Mouse (Mus musculus) thymus, postnatal 25 days (tissue): ENCODE data around the gene Eif5a2.

ENCODE experiments used
- DNase-seq: peaks from one replicate; pipeline ENCODE4 v3.0.0; 2022

The Eif5a2 gene

GRCm38 (mm10) chr3:28780994-28781393, at the start of gene Eif5a2:
Eif5a2 (plus strand) TSS chr3:28781276.
- peak; percentile 97 for DNase-seq

- DNase-seq = no peak
Observed at GRCm38 (mm10) chr3:28734712-28735111, 46.4 kb upstream of the Eif5a2 start.

DNA sequence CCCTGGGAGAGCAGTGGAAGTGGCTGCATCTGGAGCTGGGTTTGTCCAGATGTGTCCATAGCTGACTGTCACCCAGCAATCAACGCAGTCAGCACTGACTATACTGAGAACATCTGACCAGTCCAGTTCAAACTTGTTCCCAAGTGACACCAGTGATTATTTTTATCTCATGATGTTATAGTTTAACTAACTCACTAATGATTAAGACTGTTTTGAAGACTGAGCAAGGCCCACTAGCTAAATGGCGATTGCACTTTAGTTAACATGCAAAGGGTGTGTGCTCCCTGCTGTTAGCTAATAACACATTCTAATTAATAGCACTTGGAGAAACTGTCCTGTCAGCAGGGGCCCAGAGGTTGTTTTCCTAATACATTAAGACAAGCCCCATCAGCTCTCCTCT, 44.1 kb upstream of the Eif5a2 start:
- DNase-seq = no peak

- DNase-seq = no peak
Observed at GRCm38 (mm10) chr3:28740353-28740752, 40.7 kb upstream of the Eif5a2 start.

GRCm38 (mm10) chr3:28743251-28743650, 37.8 kb upstream of the Eif5a2 start:
- no peak for DNase-seq

DNA sequence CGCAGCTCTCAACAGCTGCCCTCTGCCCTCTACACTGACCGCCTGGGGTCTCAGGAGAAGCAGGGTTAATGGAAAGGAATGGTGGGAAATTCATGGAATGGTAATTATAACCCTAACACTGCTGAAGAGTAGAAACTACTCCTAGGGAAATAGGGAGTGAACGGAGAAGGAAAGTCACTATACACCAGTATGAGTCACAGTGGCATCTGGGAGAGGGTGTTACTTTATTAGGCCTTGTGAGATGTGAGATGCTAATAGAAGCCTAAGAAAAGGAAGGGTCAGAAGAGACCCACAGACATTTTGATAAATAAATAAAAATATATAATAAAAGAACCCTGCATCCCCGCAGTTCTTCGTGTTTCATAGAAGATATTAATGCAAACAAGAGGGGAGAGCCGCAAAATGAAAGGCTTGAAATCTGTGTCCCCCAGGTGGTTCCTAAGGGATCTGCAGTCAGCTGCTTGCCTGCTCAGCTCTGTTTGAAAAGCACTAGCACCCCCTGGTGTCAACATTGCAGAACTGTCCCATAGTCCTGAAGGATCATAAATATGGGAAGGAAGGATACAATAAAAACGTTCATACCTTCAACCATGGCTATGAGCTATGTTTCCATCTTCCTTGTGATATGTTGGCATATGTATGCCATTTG, 35.1 kb upstream of the Eif5a2 start:
- peak; percentile 71 for DNase-seq

DNA sequence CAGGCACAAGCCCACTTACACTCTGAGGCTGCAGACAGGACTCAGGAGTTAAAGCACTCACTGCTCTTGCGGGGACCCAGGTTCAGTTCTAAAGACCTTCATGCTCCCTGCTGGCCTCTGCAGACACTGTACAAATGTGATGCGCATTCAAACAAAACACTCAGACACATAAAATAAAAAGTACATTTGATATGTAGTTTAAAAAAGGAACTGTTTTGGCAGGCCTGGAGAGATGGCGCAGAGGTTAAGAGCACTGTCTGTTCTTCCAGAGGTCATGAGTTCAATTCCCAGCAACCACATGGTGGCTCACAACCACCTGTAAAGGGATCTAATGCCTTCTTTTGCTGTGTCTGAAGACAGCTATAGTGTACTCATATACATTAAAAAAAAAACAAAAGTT, 32.9 kb upstream of the Eif5a2 start:
- DNase-seq = no peak

DNA sequence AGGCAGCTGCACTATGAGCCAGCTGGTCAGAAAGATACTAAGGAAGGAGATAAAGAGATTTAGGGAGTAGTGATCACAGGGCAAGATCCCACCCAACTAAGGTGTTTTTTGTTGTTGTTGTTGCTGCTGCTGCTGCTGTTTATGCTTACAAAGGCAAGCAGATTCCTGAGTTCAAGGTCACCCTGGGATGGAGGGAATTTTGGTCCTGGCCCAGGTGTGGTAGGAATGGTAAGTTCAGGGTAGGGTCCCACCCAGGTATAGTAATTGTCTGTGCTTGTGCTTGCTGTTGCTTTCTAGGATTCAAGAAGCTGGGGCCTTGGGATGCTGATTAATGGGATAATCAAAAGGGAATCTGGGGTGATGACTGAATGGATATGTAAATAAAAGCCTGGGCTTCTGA, 32.1 kb upstream of the Eif5a2 start:
- DNase-seq = no peak

- DNase-seq = no peak
Observed at GRCm38 (mm10) chr3:28755477-28755876, 25.6 kb upstream of the Eif5a2 start.

- DNase-seq = no peak
Observed at GRCm38 (mm10) chr3:28761225-28761789, 19.8 kb upstream of the Eif5a2 start.

- DNase-seq = no peak
Observed at GRCm38 (mm10) chr3:28766935-28767334, 14.1 kb upstream of the Eif5a2 start.

DNA sequence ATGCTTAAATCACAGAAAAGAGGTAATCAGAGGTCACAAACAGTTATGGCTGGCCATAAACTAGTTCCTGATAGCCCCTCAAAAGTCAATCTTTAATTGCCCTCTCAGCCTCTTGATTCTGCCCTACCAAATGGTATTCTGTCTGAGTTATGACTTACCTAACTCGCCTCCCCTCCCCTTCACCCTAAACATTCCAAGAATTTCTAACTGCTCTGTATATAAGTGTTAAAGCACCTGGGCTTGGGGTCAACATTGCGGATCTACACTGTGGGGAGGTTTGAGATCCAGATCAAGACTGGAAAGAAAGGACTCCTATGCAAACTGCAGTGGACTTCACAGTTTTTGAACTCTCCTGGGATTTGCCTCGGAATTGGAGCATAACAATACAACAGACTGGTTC, 12.9 kb upstream of the Eif5a2 start:
- no peak for DNase-seq

DNA sequence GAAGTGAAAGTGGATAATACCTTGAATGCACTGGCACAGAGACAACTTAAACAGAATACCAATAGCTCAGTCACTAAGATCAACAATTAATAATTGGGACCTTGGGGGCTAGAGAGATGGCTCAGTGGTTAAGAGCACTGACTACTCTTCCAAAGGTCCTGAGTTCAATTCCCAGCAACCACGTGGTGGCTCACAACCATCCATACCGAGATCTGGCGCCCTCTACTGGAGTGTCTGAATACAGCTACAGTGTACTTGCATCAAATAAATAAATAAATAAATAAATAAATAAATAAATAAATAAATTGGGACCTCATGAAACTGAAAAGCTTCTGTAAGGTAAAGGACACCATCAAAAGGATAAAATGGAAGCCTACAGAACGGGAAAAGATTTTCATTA, 8.2 kb upstream of the Eif5a2 start:
- DNase-seq = peak; percentile 3

GRCm38 (mm10) chr3:28775361-28775760, 5.7 kb upstream of the Eif5a2 start:
- no peak for DNase-seq

GRCm38 (mm10) chr3:28775958-28776357, 5.1 kb upstream of the Eif5a2 start:
- no peak for DNase-seq

DNA sequence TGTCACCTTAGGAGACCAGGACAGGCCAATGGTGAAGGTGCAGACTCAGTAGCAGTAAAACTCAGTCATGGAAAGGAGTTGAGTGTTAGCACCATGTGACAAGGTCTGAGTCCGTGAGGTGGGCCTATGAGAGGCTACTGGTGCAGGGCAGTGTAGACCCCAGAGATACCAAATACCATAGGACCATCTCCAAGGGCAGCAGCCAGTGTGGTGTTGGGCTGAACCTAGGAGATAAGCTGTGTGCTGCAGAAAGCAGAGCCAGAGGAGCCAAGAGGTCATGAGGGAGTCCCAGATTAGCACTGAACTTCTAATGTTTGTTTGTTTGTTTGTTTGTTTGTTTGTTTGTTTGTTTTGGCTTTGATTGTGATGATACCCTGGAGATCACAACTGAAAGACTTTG, 4.6 kb upstream of the Eif5a2 start:
- no peak for DNase-seq

- no peak for DNase-seq
Observed at GRCm38 (mm10) chr3:28780511-28780910, 565 bp upstream of the Eif5a2 start.

- no peak for DNase-seq
Observed at GRCm38 (mm10) chr3:28781422-28781821, 346 bp downstream of the Eif5a2 start.

DNA sequence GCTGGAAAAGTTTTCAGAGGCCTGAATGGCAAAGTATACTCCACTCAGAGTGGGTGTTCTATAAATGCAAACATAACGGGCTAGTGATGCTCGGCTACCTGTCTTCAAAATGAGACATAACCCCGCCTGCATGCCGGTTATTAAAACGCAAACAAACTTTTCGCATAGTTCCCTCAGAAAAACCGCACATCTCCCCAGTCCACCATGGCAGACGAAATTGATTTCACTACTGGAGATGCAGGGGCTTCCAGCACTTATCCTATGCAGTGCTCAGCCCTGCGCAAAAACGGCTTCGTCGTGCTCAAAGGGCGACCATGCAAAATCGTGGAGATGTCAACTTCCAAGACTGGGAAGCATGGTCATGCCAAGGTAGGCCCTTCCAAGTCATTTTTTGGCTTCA, 772 bp downstream of the Eif5a2 start:
- no peak for DNase-seq

DNA sequence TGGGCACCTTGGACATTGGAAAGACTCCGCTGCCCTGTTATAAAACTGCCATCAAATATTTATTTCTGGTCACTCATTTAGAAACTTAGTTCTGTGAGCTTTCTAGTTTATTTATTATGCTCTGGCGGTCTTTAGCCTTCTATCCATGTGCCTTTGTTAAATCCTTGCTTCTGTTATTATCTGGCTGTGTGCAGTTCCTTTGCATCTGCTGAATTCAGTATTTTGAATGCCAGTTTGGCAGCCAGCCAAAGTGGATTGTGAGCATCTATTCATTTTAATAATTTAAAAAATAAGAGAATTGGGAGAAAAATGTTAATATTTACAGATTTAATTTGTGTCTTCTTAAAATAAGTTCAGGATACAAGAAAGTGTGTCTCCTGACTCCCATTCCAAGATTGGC, 3.1 kb downstream of the Eif5a2 start:
- no peak for DNase-seq

GRCm38 (mm10) chr3:28794835-28795234, 13.8 kb downstream of the Eif5a2 start:
- no peak for DNase-seq

- DNase-seq = peak; percentile 99
Observed at GRCm38 (mm10) chr3:28805301-28806097, 24.4 kb downstream of the Eif5a2 start, which contains the start of gene Rpl22l1. Rpl22l1 (plus strand) TSS chr3:28805436.

DNA sequence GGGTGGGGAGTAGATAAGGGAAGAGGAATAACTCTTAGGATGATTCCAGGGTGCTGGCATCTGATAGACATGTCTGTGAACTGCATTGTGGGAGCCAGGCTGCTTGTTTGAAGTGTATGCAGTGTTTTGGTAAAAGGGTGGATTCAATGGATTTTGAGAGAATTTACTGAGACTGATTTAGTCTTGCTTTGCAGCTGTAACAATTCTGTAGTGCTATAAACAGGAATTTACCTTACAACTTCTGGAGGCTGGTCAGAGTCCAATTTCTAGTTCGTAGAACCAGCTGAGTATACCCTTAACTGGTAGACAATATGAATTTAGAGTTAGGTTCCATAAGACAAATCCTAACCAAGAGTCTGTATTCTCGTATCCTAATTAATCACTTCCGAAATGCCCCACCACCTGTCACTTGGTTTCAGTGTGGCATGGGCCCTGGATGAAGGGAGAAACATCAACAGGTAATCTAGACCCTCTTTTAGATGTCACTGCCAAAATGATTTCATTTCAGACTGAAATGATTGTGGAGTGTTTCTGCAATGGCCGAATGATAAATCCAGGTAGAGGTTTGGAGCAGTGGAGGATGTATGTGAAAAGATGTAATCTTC, 27.1 kb downstream of the Eif5a2 start:
- no peak for DNase-seq

DNA sequence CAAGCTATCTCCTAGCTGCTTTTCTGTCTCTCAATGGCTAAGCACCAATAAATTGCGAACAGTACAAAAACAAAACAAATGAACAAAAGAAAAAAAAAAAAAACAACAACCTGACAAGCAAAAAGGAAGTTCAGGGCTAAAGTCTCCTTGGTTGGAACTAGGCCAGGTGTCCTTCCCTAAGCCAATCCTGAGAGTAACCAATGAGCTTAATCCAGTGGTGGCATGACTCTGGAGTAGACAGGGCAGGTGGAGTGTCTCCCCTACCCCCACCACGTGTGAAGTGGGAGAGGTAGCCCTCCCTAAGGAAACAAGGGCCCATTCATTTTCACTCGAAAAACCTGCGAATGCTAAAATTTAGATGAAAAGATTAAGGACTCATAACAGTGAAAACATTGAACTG, 30.4 kb downstream of the Eif5a2 start:
- DNase-seq = no peak
